Mouse (Mus musculus) liver, adult 2 months (tissue): ENCODE measurements around the gene Oit3.

Experiments used
- CTCF ChIP-seq: fragments of 200-500 bp; IDR thresholded peaks from 2 replicates; pipeline ENCODE4 v1.5.1; 2011; ENCODE audit warnings: low read depth, low read length, control low read depth
- POLR2A ChIP-seq: fragments of 200-500 bp; IDR thresholded peaks from 2 replicates; pipeline ENCODE4 v1.6.1; 2011; ENCODE audit warnings: low read length, control low read depth; ENCODE audit not compliant: insufficient read depth; ENCODE audit errors: extremely low read depth

- TF ChIP-seq CTCF (no peak), POLR2A (no peak)
Observed at GRCm38 (mm10) chr10:59389652-59390051, 51.9 kb downstream of the Oit3 start.
